9 mouse cellular contexts compared by ENCODE assay signal in genomic region chr12:108760500-108761020, GRCm38 (mm10). TPM values are rescaled to one million over a fixed set of nuclear protein-coding genes. Genes with fewer than 3 reads are reported as not detected.
A peak's percentile ranks its signal among the peaks of the same experiment; 100 is the strongest.
DNase-seq lines count a peak whose midpoint lies in the region; ATAC-seq and TF ChIP-seq lines count a peak whose summit lies in the region.
"Had no signal": no experiment of that assay in that cellular context is flagged by ENCODE, and none has a peak within 500 bp of the region (broad histone marks: within the 10 kb centered on the region; RNA-seq: fewer than 3 reads in every experiment).

No protein-coding gene starts in this region.

- TF ChIP-seq EP300 in liver, embryonic 14.5 days (IDR thresholded peaks at IDR 0.05; ENCODE audit: low read depth) = no peak

- no peaks in the 10 kb centered on the region for H3K9me3 ChIP-seq in liver, embryonic 14.5 days (ENCODE audit: control insufficient read depth, low read length)
- H3K9me3 ChIP-seq in midbrain, embryonic 10.5 days (replicated peaks) = no peaks in the 10 kb centered on the region
- H3K9me3 ChIP-seq: neural tube, embryonic 13.5 days had no signal

- intact Hi-C loops in left cerebral cortex, postnatal 4 days (cut with DNase I) = no loop called here

- peak; percentile 31 for DNase-seq in kidney, adult 9 months
- no peak for DNase-seq in kidney, postnatal 14 days
- peak; percentile 37 for DNase-seq in ZHBTc4 (ENCODE audit: low read depth, low spot score)
- no peak for DNase-seq in liver, embryonic 14.5 days (ENCODE audit: low read depth in 3 of 3, low spot score in 3 of 3)
- DNase-seq in thymus, adult 2 months = peak; percentile 61
- DNase-seq in left cerebral cortex, postnatal 4 days = no peak
- DNase-seq in urinary bladder, adult 18-20 months (ENCODE audit: low spot score in 2 of 2) = no peak
- no peak for DNase-seq in midbrain, embryonic 10.5 days (ENCODE audit: low spot score)

- peak; percentile 70 for TF ChIP-seq CTCF in liver, embryonic 14.5 days (IDR thresholded peaks at IDR 0.05; ENCODE audit: low read depth)
- TF ChIP-seq CTCF in thymus, adult 2 months (IDR thresholded peaks at IDR 0.05; ENCODE audit: borderline replicate concordance, control insufficient read depth, extremely low read depth, insufficient read depth, low read length, poor library complexity) = no peak

- H3K36me3 ChIP-seq in liver, embryonic 14.5 days (replicated peaks; ENCODE audit: control insufficient read depth, insufficient read depth, low read depth) = no peaks in the 10 kb centered on the region
- no peaks in the 10 kb centered on the region for H3K36me3 ChIP-seq in thymus, adult 2 months (ENCODE audit: control insufficient read depth, insufficient read depth, low read length)
- no peaks in the 10 kb centered on the region for H3K36me3 ChIP-seq in midbrain, embryonic 10.5 days
- H3K36me3 ChIP-seq: neural tube, embryonic 13.5 days had no signal

- no peak overlapping the region for H3K4me3 ChIP-seq in liver, embryonic 14.5 days (ENCODE audit: insufficient read depth in 1 of 2, low read depth in 2 of 2, low read length in 2 of 2)
- no peak overlapping the region for H3K4me3 ChIP-seq in thymus, adult 2 months (ENCODE audit: control insufficient read depth, insufficient read depth, low read length)
- H3K4me3 ChIP-seq in midbrain, embryonic 10.5 days = no peak overlapping the region
- H3K4me3 ChIP-seq: neural tube, embryonic 13.5 days had no signal

- ATAC-seq in liver, embryonic 14.5 days (ENCODE audit: insufficient read depth) = no peak

- peaks cover 28 to 34% of the 10 kb centered on the region in 2 experiments for H3K4me1 ChIP-seq in liver, embryonic 14.5 days (replicated peaks; ENCODE audit: control insufficient read depth in 2 of 2, insufficient read depth in 2 of 2, low read length in 1 of 2)
- H3K4me1 ChIP-seq in thymus, adult 2 months (replicated peaks; ENCODE audit: control insufficient read depth, insufficient read depth, low read length) = peaks cover 31% of the 10 kb centered on the region
- peaks cover 20% of the 10 kb centered on the region for H3K4me1 ChIP-seq in midbrain, embryonic 10.5 days

- no peak overlapping the region for H3K9ac ChIP-seq in liver, embryonic 14.5 days (replicated peaks)
- H3K9ac ChIP-seq: neural tube, embryonic 13.5 days had no signal

- TF ChIP-seq POLR2A in thymus, adult 2 months (IDR thresholded peaks at IDR 0.05; ENCODE audit: control insufficient read depth, extremely low read depth, insufficient read depth, low read length, poor library complexity) = no peak

- WGBS in liver, embryonic 14.5 days (ENCODE audit: insufficient replicate concordance) = 48% methylated on average over 9 of the region's 9 CpGs
- WGBS in thymus, adult 2 months = 84% methylated on average over 9 of the region's 9 CpGs
- 75% methylated on average over 9 of the region's 9 CpGs for WGBS in midbrain, embryonic 10.5 days

- H3K27ac ChIP-seq in liver, embryonic 14.5 days = peak overlapping the region; percentile 39
- peak overlapping the region; percentile 65 for H3K27ac ChIP-seq in thymus, adult 2 months (ENCODE audit: control insufficient read depth, insufficient read depth, low read length)
- no peak overlapping the region for H3K27ac ChIP-seq in midbrain, embryonic 10.5 days (replicated peaks)
- H3K27ac ChIP-seq: neural tube, embryonic 13.5 days had no signal

- H3K27me3 ChIP-seq in liver, embryonic 14.5 days (ENCODE audit: control insufficient read depth, insufficient read depth, low read length) = no peaks in the 10 kb centered on the region
- H3K27me3 ChIP-seq in thymus, adult 2 months (ENCODE audit: control insufficient read depth, insufficient read depth, low read length) = no peaks in the 10 kb centered on the region
- no peaks in the 10 kb centered on the region for H3K27me3 ChIP-seq in midbrain, embryonic 10.5 days (ENCODE audit: low read depth, poor library complexity, severe bottlenecking)
- H3K27me3 ChIP-seq: neural tube, embryonic 13.5 days had no signal

- no peak overlapping the region for H3K4me2 ChIP-seq in liver, embryonic 14.5 days (ENCODE audit: low read depth)
- H3K4me2 ChIP-seq: neural tube, embryonic 13.5 days had no signal

RNA-seq across cellular contexts. Expression of gene Yy1, which starts 32.2 kb away (rescaled TPM):
- polyA plus RNA-seq in liver, embryonic 14.5 days (2012; rRNA removed) = 8.1 and 11.8 TPM in 2 replicates
- polyA plus RNA-seq in liver, embryonic 14.5 days (2014; fragmentation: Nextera tagmentation; extraction: Ambion mirVana) = 7.9 and 9.1 TPM in 2 replicates
- 37.8 and 48.3 TPM in 2 replicates for polyA plus RNA-seq in thymus, adult 2 months (2012; rRNA removed)
- total RNA-seq in left cerebral cortex, postnatal 4 days (2021) = 10 to 100 TPM; 53.1 to 55.5 TPM
- 13.0 and 14.4 TPM in 2 replicates for polyA plus RNA-seq in midbrain, embryonic 10.5 days (2016; fragmentation: Nextera tagmentation; extraction: Ambion mirVana)

RNA-seq across cellular contexts. Expression of gene Degs2, which starts 58.4 kb away (rescaled TPM):
- polyA plus RNA-seq in liver, embryonic 14.5 days (2012; rRNA removed) = 0.05 TPM in 1 of 2 replicates, not detected in the other
- 0.14 and 0.18 TPM in 2 replicates for polyA plus RNA-seq in liver, embryonic 14.5 days (2014; fragmentation: Nextera tagmentation; extraction: Ambion mirVana)
- polyA plus RNA-seq in thymus, adult 2 months (2012; rRNA removed) = 21.1 and 21.6 TPM in 2 replicates
- total RNA-seq in left cerebral cortex, postnatal 4 days (2021) = not detected
- 1.1 and 2.2 TPM in 2 replicates for polyA plus RNA-seq in midbrain, embryonic 10.5 days (2016; fragmentation: Nextera tagmentation; extraction: Ambion mirVana)

Comparison
In these comparisons a context has a peak if more than half of its experiments do, and no peak if none do; other contexts are left out.
1. DNase-seq: peak in kidney, adult 9 months (single experiment), ZHBTc4 (single experiment) and thymus, adult 2 months (single experiment); none in kidney, postnatal 14 days (single experiment), liver, embryonic 14.5 days (0 of 3), left cerebral cortex, postnatal 4 days (single experiment), urinary bladder, adult 18-20 months (0 of 2) and midbrain, embryonic 10.5 days (single experiment).